Mouse (Mus musculus) testis, adult 2 months (tissue): Measurements from ENCODE around the gene Fam20a.

ENCODE experiments used
- CTCF ChIP-seq: fragments of 200-500 bp; IDR thresholded peaks from 2 replicates; pipeline ENCODE4 v1.5.1; 2012; ENCODE audit warnings: low read depth, mild to moderate bottlenecking, inconsistent platforms, low read length, moderate library complexity; ENCODE audit not compliant: control insufficient read depth, insufficient read depth, insufficient replicate concordance
- POLR2A ChIP-seq: fragments of 200-500 bp; IDR thresholded peaks from 2 replicates; pipeline ENCODE4 v1.6.1; 2012; ENCODE audit warnings: low read depth, mild to moderate bottlenecking, inconsistent platforms, low read length, moderate library complexity; ENCODE audit not compliant: control insufficient read depth

DNA sequence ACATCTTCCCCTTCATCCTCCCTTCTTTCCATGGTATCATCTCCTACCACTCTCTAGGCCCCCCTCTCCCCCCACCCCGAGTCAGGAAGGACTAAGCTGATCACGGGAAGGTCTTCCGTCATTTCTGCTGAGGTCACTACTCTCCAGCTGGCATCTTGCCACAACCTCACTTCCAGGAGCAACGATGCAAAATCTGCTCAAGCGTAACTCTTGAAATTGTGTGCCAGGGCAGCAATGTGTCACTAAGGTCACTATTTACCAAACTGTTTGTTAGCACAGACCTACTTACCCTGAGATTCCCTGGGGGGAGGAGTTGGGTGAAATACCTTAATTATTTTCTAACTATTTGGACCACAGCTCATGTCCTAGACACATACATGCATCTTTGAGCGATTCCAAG lies 21.3 kb downstream of the Fam20a start:
- TF ChIP-seq POLR2A: no peak
- TF ChIP-seq CTCF: no peak
